Comparison of ENCODE assay signal across 31 mouse cellular contexts in genomic region chr12:12548688-12549087, GRCm38 (mm10).
DNase-seq lines count a peak whose midpoint lies in the region; ATAC-seq and TF ChIP-seq lines count a peak whose summit lies in the region.
"Had no signal": no experiment of that assay in that cellular context is flagged by ENCODE, and none has a peak within 500 bp of the region (broad histone marks: within the 10 kb centered on the region; RNA-seq: fewer than 3 reads in every experiment).

No protein-coding gene starts in this region.

- no peaks in the 10 kb centered on the region for H3K9me3 ChIP-seq in heart, embryonic 10.5 days
- H3K9me3 ChIP-seq in liver, embryonic 13.5 days (replicated peaks): no peaks in the 10 kb centered on the region
- H3K9me3 ChIP-seq in liver, embryonic 11.5 days (ENCODE audit: control insufficient read depth, low read length): no peaks in the 10 kb centered on the region
- H3K9me3 ChIP-seq: embryonic facial prominence, embryonic 13.5 days; forebrain, embryonic 13.5 days; limb, embryonic 15.5 days; liver, embryonic 15.5 days; midbrain, embryonic 12.5 days; neural tube, embryonic 12.5 days had no signal

- no peak overlapping the region for H3K4me2 ChIP-seq in liver, embryonic 13.5 days
- no peak overlapping the region for H3K4me2 ChIP-seq in liver, embryonic 11.5 days
- H3K4me2 ChIP-seq: embryonic facial prominence, embryonic 13.5 days; forebrain, embryonic 13.5 days; heart, embryonic 11.5 days; limb, embryonic 15.5 days; liver, embryonic 15.5 days; midbrain, embryonic 12.5 days; neural tube, embryonic 12.5 days had no signal

- TF ChIP-seq CTCF in brain, embryonic 14.5 days (IDR thresholded peaks at IDR 0.05; ENCODE audit: borderline replicate concordance, extremely low read depth, insufficient read depth, insufficient read length): no peak

- no peak for DNase-seq in heart, embryonic 10.5 days (ENCODE audit: low spot score)
- no peak for DNase-seq in heart, adult 8-10 months (ENCODE audit: low spot score)
- no peak for DNase-seq in liver, embryonic 13.5 days
- DNase-seq in liver, embryonic 11.5 days (ENCODE audit: low spot score): no peak
- peak; percentile 26 for DNase-seq in brain, embryonic 14.5 days (ENCODE audit: low read depth)
- peak; percentile 46 for DNase-seq in forelimb bud, embryonic 11.5 days (ENCODE audit: low read depth, low spot score)
- no peak for DNase-seq in yolk sac, embryonic 10.5 days (ENCODE audit: low spot score)
- DNase-seq: adrenal gland, postnatal 10 days; cerebellum, adult 11 months; cerebellum, adult 9-10 months; cerebellum, postnatal 36 days; heart, postnatal 14 days; kidney, adult 18-20 months; kidney, postnatal 36 days; lung, postnatal 14 days; right cerebral cortex, adult 18-20 months; thymus, adult 18-20 months; thymus, postnatal 25 days had no signal

- no peaks in the 10 kb centered on the region for H3K27me3 ChIP-seq in heart, embryonic 10.5 days (ENCODE audit: insufficient read depth, poor library complexity, severe bottlenecking)
- H3K27me3 ChIP-seq in liver, embryonic 13.5 days: no peaks in the 10 kb centered on the region
- no peaks in the 10 kb centered on the region for H3K27me3 ChIP-seq in liver, embryonic 11.5 days (replicated peaks; ENCODE audit: control insufficient read depth, insufficient read depth, low read length)
- H3K27me3 ChIP-seq: embryonic facial prominence, embryonic 13.5 days; forebrain, embryonic 13.5 days; limb, embryonic 15.5 days; midbrain, embryonic 12.5 days; neural tube, embryonic 12.5 days; Patski had no signal

- no peak for TF ChIP-seq POLR2A in brain, embryonic 14.5 days (IDR thresholded peaks at IDR 0.05; ENCODE audit: borderline replicate concordance, extremely low read depth, insufficient read depth, insufficient read length, poor library complexity, severe bottlenecking)

- peak overlapping the region; percentile 42; the same call in 1 of the 2 replicates for H3K27ac ChIP-seq in heart, embryonic 10.5 days
- no peak overlapping the region for H3K27ac ChIP-seq in liver, embryonic 13.5 days
- no peak overlapping the region for H3K27ac ChIP-seq in liver, embryonic 11.5 days (ENCODE audit: low read depth, low read length)
- H3K27ac ChIP-seq: embryonic facial prominence, embryonic 13.5 days; forebrain, embryonic 13.5 days; layer of hippocampus, adult 2 months; left cerebral cortex, adult 2 months; limb, embryonic 15.5 days; liver, embryonic 15.5 days; midbrain, embryonic 12.5 days; neural tube, embryonic 12.5 days; stomach, postnatal 0 days had no signal

- 0 out of 2 replicates have a peak overlapping the region, but pooled peaks have one; percentile 13 for H3K9ac ChIP-seq in liver, embryonic 13.5 days
- H3K9ac ChIP-seq in liver, embryonic 11.5 days (ENCODE audit: low read depth, low read length): no peak overlapping the region
- H3K9ac ChIP-seq: embryonic facial prominence, embryonic 13.5 days; forebrain, embryonic 13.5 days; limb, embryonic 15.5 days; liver, embryonic 15.5 days; midbrain, embryonic 12.5 days; neural tube, embryonic 12.5 days had no signal

- ATAC-seq in liver, embryonic 13.5 days (ENCODE audit: low read depth): no peak
- ATAC-seq in liver, embryonic 11.5 days (replicated peaks; ENCODE audit: low FRiP score): no peak
- ATAC-seq: forebrain, embryonic 13.5 days; hindbrain, embryonic 16.5 days; Patski had no signal

- peaks cover 21% of the 10 kb centered on the region; the same call in 1 of the 2 replicates for H3K4me1 ChIP-seq in heart, embryonic 10.5 days
- H3K4me1 ChIP-seq in liver, embryonic 13.5 days (replicated peaks): no peaks in the 10 kb centered on the region
- no peaks in the 10 kb centered on the region for H3K4me1 ChIP-seq in liver, embryonic 11.5 days (replicated peaks; ENCODE audit: control insufficient read depth, insufficient read depth, low read length)
- H3K4me1 ChIP-seq: embryonic facial prominence, embryonic 13.5 days; forebrain, embryonic 13.5 days; limb, embryonic 15.5 days; liver, embryonic 15.5 days; midbrain, embryonic 12.5 days; neural tube, embryonic 12.5 days had no signal

- no peaks in the 10 kb centered on the region for H3K36me3 ChIP-seq in heart, embryonic 10.5 days
- no peaks in the 10 kb centered on the region for H3K36me3 ChIP-seq in liver, embryonic 13.5 days
- H3K36me3 ChIP-seq in liver, embryonic 11.5 days (ENCODE audit: control insufficient read depth, insufficient read depth, low read length): no peaks in the 10 kb centered on the region
- H3K36me3 ChIP-seq: embryonic facial prominence, embryonic 13.5 days; limb, embryonic 15.5 days; liver, embryonic 15.5 days; midbrain, embryonic 12.5 days; neural tube, embryonic 12.5 days had no signal

- 42% methylated on average over 2 of the region's 2 CpGs for WGBS in heart, embryonic 10.5 days
- WGBS in liver, embryonic 13.5 days (ENCODE audit: insufficient replicate concordance): 60% methylated on average over 2 of the region's 2 CpGs
- 60% methylated on average over 2 of the region's 2 CpGs for WGBS in liver, embryonic 11.5 days

- no peak overlapping the region for H3K4me3 ChIP-seq in heart, embryonic 10.5 days
- H3K4me3 ChIP-seq in liver, embryonic 13.5 days (replicated peaks): no peak overlapping the region
- H3K4me3 ChIP-seq in liver, embryonic 11.5 days (ENCODE audit: low read depth, low read length): no peak overlapping the region
- H3K4me3 ChIP-seq: embryonic facial prominence, embryonic 13.5 days; forebrain, embryonic 13.5 days; layer of hippocampus, adult 2 months; left cerebral cortex, adult 2 months; limb, embryonic 15.5 days; liver, embryonic 15.5 days; midbrain, embryonic 12.5 days; myocyte; neural tube, embryonic 12.5 days had no signal

Comparison
In these comparisons a context has a peak if more than half of its experiments do, and no peak if none do; other contexts are left out.
1. DNase-seq: peak in brain, embryonic 14.5 days (single experiment) and forelimb bud, embryonic 11.5 days (single experiment); none in heart, embryonic 10.5 days (single experiment), heart, adult 8-10 months (single experiment), liver, embryonic 13.5 days (single experiment), liver, embryonic 11.5 days (single experiment) and yolk sac, embryonic 10.5 days (single experiment).